Mouse (Mus musculus) heart, postnatal 4 days (tissue): ENCODE measurements around the gene Cox14. TPM values are rescaled to one million over a fixed set of nuclear protein-coding genes. Genes with fewer than 3 reads are reported as not detected.
"Not testable (repeated sequence)": the region's sequence is repeated elsewhere in the genome, so short reads cannot be mapped to it uniquely, and the experiment has no call there.

Experiments
- DNase-seq: peaks from one replicate; pipeline ENCODE4 v3.0.0; 2021
- total RNA-seq, 2 experiments: library from RNA; stranded (reverse); gene quantifications; 2 replicates each; pipeline ENCODE4 v1.2.3; 2021

The Cox14 gene
- total RNA-seq, 2 experiments from 2014 or later: 150 to 159 TPM

DNA sequence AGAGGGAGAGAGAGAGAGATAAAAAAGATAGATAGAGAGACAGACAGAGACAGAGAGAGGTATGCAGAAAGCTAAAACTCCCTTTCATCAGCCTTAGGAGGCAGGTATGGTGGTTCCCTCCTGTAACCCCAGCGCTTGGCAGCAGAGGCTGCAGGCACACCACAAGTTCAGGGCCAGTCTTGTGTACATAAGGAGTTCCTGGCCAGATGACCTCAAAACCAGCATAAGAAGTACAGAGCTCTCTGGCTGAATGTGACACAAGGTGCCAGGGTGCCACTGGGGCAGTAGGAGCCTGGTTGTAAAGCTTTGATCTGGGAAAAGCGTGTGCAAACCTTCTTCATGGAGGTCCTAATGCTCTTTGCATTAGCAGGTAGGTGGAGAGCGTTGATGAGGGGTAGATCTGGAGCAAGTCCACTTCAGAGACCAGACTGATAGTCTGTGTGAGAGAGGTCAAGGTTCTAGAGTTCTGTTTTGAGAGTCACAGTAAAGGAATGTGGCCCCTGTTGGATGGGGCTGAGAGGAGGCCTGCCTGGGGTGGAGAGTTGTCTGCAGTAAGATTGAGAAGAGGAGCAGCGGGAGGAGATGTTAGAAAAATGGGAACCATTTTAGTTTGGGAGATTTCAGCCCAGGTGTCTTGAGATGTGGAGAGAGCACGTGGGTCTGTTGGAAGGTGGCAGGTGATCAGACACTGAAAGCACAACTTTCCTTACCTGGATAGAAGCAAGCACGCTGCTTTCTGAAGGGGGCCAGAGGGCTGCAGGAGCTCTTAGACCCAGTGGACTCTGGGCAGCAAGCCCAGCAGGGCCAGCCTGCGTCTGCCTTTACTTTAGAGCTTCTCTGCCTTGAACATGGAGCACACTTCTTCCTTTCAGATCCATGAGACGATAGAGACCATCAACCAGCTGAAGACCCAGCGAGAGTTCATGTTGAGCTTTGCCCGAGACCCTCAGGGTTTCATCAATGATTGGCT is 14.9 kb upstream of the Cox14 start:
- DNase-seq: no peak

- DNase-seq: no peak
Measured at GRCm38 (mm10) chr15:99711491-99711890, 13.9 kb upstream of the Cox14 start.

DNA sequence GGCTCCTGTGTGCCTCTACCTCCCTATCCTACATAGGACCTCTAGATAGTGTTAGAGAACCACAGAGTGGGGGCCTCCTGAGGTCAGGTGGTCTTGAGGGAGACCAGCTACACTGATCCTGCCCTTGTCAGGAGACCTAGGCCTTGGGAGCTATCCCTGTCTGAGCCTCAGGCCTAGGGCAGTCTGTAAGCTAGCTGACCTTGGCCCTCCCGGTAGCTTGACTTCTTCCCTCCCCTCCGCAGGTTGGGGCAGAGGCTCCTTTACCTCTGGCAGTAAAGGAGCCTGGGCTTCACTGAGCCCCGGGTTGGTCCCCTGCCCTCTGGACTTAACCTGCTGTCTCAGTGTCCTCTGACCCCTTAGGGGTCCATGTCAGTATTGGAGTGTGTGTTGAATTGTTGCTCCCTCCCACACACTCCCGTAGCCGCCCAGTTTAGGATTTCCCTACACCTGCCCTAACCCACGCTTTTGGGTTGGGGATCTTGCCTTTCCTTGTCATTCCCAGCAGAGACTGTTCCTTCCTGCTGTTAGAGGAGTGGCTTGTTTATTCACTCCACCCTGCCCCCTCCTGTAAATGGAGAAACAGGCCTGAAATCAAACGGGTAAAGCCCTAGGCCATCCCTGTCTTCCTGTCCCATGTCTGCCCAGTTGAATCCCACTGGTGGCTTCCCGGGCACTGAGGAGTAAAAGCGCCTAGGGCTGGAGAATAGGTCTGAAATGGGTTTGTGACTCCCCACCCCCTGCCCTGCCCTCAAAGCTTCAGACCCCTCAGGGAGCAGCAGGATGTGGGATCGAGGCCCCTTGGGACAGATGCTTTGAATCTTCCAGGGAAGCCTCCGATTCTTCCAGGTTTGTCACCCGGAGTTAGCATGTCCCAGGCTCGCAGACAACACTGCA is 12.5 kb upstream of the Cox14 start:
- DNase-seq: no peak

- no peak for DNase-seq
Measured at GRCm38 (mm10) chr15:99713569-99713968, 11.8 kb upstream of the Cox14 start.

DNA sequence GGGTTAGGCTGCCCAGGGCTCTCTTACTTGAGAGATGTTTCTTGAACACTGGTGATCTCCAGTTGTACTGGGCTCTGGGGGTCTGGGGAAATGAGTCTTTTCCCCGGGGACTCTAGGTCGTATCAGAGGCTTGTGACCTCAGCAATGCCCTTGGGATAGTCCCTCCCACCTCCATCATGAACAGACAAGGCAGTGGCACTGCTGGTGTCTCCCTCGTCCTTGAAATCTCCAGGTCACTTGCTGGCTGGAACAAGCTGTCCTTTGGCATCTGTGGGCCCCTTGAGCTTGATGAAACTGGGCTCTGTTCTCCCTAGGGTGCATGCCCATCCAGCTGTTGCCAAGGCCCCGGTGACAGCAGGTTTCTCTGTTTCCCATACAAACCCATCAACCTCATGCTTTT is 11.2 kb upstream of the Cox14 start:
- no peak for DNase-seq

GRCm38 (mm10) chr15:99714858-99715257 is 10.6 kb upstream of the Cox14 start:
- DNase-seq: peak; percentile 85

GRCm38 (mm10) chr15:99715361-99715865 is 10.0 kb upstream of the Cox14 start:
- no peak for DNase-seq

DNA sequence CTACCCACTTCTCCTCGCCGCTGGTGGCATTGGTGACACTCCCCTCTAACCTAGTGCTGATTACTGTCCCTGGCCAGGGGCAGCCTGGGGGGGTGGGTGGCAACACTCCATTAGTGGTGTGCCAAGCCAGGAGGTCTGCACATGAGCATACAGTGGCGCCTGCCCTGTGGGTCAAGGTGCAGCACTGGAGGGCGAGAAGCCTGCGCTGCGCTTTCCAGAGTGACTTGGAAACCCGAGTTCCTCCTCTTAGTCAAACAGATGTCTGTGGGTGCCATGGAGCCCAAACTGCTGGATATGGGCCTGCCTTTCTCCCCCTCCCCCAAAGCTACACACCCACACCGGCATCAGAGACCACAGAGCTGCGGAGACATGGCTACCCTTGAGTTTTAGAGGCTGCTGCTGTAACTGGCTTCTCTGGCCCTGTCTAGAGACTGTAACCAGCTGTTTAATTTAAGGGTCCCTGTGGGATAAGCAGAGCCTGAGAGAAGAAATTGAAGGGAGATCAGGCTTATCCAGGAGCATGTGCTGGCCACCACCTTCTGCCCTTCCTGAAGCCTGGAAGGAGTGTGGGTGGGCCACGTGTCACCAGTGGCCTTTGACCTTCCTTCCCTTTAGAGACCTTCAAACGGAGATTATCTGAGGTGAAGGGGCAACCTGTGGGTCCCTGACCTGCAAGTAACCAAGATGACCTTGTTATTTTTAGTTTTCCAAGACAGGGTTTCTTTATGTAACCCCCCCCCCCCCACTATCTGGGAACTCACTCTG is 9.3 kb upstream of the Cox14 start:
- no peak for DNase-seq

- DNase-seq: no peak
Measured at GRCm38 (mm10) chr15:99716814-99717213, 8.6 kb upstream of the Cox14 start.

GRCm38 (mm10) chr15:99717386-99718334 is 7.8 kb upstream of the Cox14 start, which contains the start of gene Gpd1:
Gene Gpd1, plus strand, starts transcription at chr15:99717515.
- peak; percentile 66 for DNase-seq

- DNase-seq: no peak
Measured at GRCm38 (mm10) chr15:99718461-99719021, 6.9 kb upstream of the Cox14 start.

DNA sequence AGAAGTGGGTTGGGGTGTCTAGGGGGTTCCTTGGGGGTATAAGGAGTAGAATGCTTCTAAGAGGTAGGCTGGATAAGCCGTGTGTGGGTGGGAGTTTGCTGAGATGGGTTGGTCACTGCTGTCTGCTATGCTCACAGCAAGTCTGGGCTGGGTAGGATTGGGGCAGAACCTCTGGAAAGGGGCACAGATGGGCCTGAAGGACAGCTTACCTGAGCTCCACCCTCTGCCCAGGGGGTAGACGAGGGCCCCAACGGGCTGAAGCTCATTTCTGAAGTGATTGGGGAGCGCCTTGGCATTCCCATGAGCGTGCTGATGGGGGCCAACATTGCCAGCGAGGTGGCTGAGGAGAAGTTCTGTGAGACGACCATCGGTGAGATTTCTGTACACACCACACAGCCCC is 5.6 kb upstream of the Cox14 start:
- DNase-seq: no peak

DNA sequence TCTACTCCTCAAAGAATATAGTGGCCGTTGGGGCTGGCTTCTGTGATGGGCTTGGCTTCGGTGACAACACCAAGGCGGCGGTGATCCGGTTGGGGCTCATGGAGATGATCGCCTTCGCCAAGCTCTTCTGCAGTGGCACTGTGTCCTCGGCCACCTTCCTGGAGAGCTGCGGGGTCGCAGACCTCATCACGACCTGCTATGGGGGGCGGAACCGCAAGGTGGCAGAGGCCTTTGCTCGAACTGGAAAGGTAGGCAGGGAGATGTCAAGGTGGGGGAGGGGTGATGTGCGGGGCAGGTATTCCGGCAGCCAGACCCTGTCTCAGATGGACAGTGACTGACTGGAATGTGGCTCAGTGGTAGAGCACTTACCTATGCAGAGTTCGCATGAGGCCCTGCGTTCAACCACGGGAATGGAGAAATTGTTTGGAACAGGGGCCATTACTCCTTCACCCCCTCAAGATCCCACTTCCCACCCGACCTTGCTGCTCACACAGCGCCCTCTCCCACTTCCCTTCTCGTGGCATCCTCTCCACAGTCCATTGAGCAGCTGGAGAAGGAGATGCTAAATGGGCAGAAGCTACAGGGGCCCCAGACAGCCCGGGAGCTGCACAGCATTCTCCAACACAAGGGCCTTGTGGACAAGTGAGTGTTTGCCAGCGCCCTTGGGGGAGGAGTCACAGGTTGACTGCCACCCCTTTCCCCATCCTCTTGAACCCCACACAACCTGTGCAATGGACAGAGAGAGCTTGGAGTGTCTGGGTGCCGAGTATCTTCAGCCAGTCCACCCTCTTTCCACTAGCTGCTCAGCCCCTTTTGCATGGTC is 3.3 kb upstream of the Cox14 start:
- DNase-seq: no peak

DNA sequence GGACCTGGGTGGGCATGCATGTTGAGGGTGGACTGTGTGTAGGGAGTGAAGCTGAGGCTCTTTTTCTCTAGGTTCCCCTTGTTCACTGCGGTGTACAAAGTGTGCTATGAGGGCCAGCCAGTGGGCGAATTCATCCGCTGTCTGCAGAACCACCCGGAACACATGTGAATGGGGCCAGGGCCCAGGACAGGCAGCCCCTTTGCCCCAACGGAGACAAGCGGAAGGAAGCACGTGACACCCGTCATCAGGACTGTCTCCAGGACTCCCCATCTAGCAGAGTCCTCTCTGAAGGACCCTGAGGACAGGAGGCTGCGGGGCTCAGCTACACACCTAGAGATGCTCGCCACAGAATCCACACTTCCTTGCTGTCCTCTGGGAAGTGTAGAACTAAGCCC is 2.3 kb upstream of the Cox14 start:
- DNase-seq: no peak

DNA sequence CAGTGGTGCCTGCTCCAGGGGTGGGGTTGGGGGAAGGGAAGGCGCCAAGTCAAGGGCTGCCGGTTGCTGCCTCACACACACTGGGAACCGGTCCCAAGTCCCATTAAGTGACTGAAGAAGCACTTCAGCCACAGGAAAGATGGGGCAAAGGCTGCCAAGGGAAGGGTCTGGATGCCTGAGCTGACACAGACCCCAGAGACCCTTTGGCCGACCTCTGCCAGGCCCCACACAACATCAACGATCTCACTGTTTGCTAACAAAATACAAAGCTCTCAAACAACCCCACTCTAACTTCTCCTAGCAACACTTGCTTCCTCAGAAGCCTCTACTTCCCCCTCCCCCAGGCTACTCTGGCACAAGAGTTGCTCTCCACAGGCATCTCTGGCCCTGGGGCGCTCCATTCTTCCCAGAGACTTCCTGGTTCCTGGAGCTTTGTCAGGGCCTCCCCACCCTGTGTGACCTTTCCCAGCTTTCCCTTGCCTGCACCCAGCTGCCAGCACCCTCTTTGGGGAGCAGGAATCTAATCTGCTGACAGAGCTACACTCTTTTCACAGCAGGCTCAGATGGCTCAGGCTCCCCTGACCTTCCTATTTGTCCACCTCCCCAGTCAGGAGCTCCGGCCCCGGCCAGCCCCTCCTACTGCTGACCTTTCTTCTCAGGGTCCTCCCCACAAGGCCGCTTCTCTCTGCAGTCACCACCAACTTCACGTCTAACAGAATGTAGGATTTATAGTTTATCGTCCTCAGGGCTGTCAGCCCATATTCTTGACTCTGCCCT is 1.7 kb upstream of the Cox14 start:
- peak; percentile 73 for DNase-seq

DNA sequence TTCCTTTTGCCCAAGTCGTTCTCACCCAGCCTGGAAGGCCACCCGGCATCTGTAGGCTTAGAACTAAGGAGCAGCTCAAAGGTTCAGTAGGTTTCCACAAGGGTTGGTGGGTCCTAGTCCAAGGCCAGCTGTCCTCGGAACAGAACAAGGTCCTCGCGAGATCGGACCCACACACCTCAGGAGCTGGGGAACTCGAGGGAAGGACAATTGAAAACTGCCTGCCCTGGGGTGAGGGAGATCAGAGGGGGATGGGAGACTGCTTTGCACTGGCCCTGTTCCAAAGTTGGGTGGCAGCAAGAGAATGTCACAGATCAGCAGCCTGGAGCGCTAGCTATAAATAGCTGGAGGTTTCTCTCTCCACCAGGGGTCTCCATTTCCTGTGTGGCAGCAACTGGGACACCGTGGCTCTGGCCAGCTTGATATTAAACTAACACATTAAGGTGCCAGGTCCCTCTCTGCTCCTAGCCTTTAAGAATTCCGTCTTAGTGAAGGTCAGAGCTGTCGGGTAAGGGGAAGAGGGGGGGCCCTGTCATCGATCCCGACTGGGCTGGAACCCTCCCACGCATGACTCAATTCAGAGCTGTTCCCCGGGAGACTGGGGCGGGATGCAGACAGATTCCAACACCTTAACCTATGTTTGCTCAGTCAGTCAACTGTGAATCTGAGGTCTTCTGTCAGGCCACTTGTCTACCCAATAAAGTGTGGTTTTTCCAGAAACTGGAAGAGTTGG is 961 bp upstream of the Cox14 start:
- peak; percentile 91 for DNase-seq

DNA sequence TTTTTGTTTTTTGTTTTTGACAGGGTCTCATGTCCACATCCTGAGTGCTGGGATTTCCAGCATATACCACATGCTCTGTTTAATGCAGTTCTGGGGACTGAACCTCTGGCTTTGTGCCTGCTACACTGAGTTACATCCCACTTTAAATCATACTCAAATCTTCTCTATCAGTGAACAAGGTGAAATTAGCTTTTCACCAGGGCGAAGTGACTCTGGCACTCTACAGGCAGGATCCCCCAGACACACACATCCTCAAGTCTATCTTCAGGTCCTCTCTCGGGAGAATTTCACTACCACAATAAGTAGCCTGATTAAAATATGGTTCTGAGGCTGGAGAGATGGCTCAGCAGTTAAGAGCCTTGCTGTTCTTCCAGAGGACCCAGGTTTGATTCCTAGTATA is 1.1 kb downstream of the Cox14 start:
- DNase-seq: no peak

GRCm38 (mm10) chr15:99727039-99727438 is 1.6 kb downstream of the Cox14 start:
- not testable (repeated sequence) for DNase-seq
